Mouse (Mus musculus) 3T3-L1 (cell line): Measurements from ENCODE around the gene Rassf1.

Source experiments
- DNase-seq: peaks from one replicate; pipeline ENCODE4 v3.0.0-alpha.2; 2015; ENCODE audit warnings: low read depth, low spot score

Rassf1 gene

DNA sequence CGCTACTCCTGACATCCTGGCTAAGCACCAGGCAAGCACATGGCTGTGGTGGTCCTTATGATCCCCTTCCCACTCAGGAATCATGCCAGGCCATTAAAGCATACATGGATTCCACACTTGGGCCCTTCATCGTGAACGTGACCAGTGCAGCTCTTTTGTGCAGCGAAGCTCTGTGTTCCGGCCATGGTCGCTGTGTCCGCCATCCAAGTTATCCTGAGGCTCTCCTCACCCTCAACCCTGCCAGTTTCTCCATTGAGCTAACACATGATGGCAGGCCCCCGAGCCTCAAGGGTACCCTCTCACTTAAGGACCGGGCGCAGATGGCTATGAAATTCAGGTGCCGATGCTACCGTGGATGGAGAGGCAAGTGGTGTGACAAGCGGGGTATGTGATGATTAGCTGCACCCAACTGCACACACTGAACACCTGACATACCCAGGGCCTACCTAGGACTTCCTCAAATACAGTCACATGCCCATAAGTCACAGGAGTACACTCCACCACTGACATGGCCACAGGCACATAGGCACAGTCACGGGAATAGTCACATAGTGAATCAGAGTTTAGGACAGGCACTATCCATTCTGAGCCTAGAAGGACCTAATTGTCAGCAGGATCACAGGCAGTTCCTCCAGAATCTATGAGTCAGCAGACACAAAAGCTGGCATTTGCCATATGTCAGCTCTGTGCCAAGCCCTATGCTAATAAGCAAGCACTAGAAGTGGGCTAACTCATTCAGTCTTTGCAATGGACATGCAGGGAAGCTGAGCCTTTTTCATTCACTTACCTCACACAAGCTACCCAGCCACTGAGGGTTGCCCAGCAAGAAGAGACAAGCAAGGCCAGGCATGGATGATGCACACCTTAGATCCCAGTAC is 27.9 kb downstream of the Rassf1 start:
- DNase-seq = peak; percentile 82

DNA sequence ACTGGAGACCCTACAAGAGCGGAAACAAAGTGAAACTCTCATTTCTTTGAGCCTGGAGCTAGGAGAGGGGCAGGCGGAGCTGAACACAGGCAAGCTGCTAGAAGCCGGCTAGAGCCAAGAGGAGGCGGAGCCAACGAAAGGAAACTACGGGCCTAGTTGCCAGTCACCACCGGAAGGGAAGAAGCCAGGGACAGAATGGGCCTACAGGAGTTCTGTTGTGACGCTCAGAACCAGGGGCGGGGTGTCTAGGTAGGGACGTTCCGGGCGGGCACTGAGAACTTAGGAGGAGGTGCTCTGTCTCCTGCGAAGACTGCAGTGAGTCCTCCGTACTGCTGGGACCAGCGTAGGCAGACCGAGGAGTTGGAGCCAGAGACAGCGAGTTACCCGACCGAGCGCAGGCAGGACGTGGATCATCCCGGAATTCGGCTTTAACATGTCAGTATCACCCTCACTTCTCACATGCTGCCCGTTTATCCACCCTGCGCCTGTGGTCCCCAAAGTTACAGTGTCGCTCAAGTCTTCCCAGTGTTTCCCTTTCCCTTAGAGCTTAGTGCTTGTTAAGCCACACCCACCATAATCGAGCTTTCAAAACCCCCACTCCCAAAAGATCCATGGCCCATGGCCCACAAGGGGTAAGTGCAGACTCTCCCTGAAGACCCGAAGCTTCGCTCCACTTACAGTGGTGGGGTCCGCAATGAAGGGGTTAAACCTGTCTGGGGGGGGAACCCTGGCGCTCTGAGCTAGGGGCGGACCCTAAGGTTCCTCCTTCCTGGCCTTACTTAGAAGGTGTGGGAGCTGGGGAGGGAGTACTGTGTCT is 29.4 kb downstream of the Rassf1 start, which contains the start of gene Hyal3:
Gene Hyal3 (plus strand): TSS at position 318 of the 817 bp plus-strand sequence.
- peak; percentile 97 for DNase-seq

DNA sequence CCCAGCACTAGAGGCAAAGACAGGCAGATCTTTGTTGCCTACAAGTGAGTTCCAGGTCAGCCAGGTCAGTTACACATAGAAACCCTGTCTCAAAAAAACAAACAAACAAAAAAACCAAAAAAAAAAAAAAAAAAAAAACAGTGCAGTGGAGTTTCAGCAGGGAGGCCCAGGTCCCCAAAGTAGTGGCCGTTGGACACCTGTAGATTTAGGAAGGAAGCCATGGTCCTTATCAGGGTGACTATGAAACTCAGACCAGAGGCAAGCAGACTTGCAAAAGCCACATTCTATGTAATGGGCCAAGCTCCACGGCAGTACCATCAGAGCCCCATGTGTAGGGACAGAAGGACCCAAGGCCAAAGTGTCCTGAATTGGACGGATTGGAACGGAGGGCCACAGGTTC is 30.2 kb downstream of the Rassf1 start:
- DNase-seq = no peak

- no peak for DNase-seq
Observed at GRCm38 (mm10) chr9:107582509-107583062, 31.2 kb downstream of the Rassf1 start.

DNA sequence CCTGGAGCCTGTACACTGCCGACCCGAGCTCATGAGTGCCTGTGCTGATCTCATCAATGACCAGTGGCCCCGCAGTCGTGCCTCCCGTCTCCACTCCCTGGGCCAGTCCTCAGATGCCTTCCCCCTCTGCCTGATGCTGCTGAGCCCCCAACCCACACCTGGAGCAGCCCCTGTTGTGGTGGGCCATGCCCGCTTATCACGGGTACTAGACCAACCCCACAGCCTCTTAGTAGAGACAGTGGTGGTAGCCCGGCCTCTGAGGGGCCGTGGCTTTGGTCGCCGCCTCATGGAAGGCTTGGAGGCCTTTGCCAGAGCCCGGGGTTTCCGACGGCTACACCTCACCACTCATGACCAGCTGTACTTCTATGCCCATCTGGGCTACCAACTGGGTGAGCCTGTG is 31.8 kb downstream of the Rassf1 start:
- DNase-seq = no peak

DNA sequence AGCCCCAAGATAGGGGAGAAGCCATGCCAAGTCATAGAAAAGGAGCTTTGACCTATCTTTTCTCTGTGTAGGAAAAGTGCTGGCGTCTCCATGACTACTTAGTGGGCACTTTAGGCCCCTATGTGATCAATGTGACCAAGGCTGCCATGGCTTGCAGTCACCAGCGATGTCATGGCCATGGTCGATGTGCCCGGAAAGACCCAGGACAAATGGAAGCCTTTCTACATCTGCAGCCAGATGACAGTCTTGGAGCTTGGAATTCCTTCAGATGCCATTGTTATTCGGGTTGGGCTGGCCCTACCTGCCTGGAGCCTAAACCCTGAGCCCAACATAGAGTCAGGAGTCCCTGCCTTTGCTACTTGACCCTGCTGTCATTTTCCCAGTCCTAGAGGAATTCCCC is 35.1 kb downstream of the Rassf1 start:
- DNase-seq = no peak

DNA sequence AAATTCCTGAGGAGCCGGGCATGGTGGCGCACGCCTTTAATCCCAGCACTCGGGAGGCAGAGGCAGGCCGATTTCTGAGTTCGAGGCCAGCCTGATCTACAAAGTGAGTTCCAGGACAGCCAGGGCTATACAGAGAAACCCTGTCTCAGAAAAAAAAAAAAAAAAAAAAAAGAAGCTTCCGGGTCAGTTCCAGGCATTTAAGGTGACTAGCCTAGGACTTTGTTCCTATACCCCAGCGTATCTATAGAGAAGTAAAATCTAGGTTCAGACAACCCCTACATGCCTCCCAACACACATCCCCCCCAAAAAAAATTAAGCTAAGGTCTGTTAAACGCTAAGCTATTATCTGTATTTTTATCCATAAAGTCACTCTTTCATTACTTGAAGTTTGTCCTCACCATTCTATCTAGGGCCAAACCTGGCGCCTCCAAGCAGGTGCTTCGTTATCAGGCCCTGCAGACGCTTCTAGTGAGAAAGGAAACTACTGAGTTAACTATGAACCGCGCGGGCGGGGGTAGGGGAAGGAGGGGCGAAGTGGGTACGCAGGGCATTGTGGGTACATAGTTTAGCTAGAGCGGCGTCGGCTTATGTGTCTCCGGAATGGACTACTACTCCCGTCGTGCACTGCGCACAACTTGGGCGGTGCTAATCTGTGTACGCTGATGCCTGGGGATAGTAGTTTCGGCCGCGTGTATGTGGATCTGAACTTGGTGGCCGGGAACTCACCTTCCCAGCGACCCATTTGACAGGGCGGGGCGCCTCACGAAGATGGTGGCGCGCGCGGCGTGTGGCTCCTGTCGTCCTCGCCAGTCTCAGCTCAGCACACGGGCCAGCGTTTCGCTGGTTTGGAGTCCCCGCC is 35.8 kb downstream of the Rassf1 start, which contains the start of gene Ifrd2:
Gene Ifrd2 (plus strand): TSS at position 669 of the 859 bp plus-strand sequence.
- DNase-seq = peak; percentile 98

- peak; percentile 73 for DNase-seq
Observed at GRCm38 (mm10) chr9:107587833-107588639, 36.7 kb downstream of the Rassf1 start.

- no peak for DNase-seq
Observed at GRCm38 (mm10) chr9:107590058-107590772, 38.9 kb downstream of the Rassf1 start.

DNA sequence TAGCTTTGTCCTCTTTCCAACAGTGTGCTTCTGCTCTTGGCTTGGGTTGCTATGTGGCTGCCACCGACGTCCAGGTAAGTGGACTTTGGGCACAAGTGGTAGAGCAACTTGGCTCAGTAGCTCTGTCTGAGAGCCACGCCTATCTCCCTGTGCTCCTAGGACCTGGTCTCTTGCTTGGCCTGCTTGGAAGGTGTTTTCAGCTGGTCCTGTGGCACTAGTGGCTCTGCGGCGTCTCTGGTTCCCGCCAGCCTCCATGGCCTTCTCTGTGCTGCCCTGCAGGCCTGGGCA is 39.4 kb downstream of the Rassf1 start:
- no peak for DNase-seq

- DNase-seq = no peak
Observed at GRCm38 (mm10) chr9:107593101-107593976, 42.0 kb downstream of the Rassf1 start.

GRCm38 (mm10) chr9:107594281-107595062 is 43.1 kb downstream of the Rassf1 start:
- DNase-seq = no peak

DNA sequence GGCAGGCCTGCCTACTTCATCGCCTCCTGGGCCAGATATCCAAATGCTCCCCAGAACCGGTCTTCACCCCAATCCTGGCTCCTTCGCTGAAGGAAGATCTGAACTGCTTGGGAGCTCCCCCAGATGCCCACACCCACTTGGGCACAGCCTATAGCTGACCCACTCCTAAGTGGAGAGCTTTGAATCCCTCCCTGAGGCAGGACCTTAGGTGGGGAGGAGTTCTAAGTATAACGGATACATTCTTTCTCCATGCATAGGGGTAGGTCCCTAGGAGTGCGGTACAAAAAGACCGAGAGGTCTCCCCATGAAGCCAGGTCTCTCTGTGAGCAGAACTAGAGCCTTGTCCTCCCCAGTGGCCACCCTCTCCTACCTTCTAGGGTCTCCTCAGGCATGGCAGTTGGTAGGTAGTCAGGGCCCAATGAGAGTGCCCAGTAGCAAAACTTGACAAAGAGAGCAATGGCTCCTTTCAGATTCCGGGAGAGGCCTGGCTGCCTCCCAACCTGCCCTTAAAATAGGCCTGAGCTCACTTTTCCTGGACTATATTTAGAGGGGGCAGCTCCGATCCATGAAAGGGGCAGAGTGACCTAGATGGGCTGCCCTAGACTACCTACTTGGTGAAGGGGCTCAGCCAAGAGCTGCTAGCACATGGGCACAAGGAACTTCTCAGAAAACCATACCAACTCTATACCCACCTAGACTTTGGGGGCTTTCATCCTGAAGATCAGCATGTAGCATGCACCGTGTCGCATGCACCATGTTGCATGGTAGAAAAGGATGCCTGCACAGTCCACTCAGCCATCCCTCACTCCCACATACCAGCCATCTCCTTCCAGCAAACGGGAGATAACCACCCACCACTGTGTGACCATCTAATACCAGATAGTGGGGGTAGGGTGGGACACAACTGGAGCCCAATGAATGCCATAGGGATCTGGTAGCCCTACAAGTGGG is 45.5 kb downstream of the Rassf1 start:
- no peak for DNase-seq

DNA sequence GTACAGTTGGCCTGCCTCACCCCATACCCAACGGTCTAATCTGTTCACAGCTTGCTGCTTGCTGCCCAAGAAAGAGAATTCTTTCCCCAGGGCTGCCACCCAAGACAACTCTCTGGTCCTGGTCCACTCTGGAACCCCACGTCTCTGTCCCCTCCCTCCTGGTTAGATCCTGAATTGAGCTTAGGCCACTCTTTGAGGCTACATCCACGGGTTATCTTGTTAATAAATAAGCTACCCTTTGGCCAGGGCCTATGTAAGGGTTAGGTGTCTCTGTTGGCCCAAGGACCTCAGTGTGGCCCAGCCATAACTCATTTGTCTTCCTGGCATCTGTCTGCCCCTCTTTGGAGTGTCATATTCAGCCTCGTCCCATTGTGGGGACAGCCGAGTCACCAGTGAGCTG is 47.0 kb downstream of the Rassf1 start:
- no peak for DNase-seq

DNA sequence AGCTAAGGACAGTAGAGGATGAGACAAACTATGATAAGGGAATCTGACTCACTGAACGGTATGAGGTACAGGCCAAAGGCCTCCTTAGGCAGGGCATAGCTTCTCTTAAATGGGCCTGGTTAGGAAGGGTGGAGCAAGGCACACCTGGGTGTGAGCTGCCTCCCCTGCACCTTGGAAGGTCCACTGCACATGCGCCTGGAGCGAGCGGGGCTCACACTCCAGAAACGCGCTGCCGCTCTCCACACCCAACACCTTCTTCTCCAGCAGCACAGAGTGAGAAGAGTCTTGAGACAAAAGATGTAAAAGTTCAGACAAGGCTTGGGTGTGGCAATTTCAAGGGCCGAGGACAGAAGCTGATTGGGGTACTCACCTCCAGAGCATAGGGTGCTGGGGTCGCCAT is 48.1 kb downstream of the Rassf1 start:
- no peak for DNase-seq

DNA sequence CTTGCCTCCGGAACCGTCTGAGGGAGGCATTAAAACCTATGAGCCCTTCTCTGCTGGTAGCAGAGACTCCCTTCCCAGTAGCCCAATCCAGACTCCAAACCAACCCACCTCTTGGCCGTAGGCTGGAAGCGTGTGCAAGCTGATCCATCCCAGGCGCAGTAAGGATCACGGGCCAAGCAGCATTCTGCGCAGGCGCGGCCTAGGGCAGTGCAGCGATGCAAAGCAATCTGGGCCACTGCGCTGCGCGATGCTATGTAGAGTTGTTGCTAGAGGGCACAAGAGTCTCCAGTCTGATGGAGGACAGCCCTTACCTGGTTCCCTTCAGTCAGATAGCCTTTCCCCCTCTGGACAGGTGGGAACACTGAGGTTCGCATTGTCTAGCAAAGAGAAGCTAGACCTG is 48.5 kb downstream of the Rassf1 start:
- no peak for DNase-seq

- no peak for DNase-seq
Observed at GRCm38 (mm10) chr9:107600745-107601144, 49.4 kb downstream of the Rassf1 start.
